Mouse (Mus musculus) C3H10T1/2 (cell line): ENCODE results near the gene 4930524B15Rik. TPM values are rescaled to one million over a fixed set of nuclear protein-coding genes. Genes with fewer than 3 reads are reported as not detected.

Source experiments
- polyA plus RNA-seq, 2 experiments: library from polyadenylated mRNA; unstranded; fragments of >200 nt; fragmentation: generic; extraction: Trizol; gene quantifications; one replicate each; pipeline ENCODE4 v1.2.1; 2012; ENCODE audit warnings: missing spikeins in 2 of 2

4930524B15Rik gene
- not detected for polyA plus RNA-seq

GRCm38 (mm10) chr11:31965256-31966134 lies at the start of gene 4930524B15Rik:
4930524B15Rik (plus strand) TSS chr11:31965592.

GRCm38 (mm10) chr11:32000281-32000680 lies 34.9 kb downstream of the 4930524B15Rik start, which contains the start of gene Nsg2:
Nsg2 (plus strand) TSS chr11:32000463.

Other genes starting within 250 kb of the 4930524B15Rik start
- gene Cpeb4, start 93.4 kb upstream of the 4930524B15Rik start, polyA plus RNA-seq, result under 1 TPM; 0.05 to 0.96 TPM
- under 1 TPM in 1 of 2 experiments, not detected in 1; 0.04 TPM for gene Nsg2, start 34.9 kb downstream of the 4930524B15Rik start, polyA plus RNA-seq
- under 1 TPM; 0.02 to 0.06 TPM for gene Il9r, start 234.7 kb downstream of the 4930524B15Rik start, polyA plus RNA-seq
- 100 to 1,000 TPM in 1 of 2 experiments, 10 to 100 TPM in 1; 76.3 to 132 TPM for gene Snrnp25, start 239.8 kb downstream of the 4930524B15Rik start, polyA plus RNA-seq